Mouse (Mus musculus) MEL-GATA-1-ER (cell line): Measurements from ENCODE around the gene Kalrn.

Experiments used
- DNase-seq: peaks from one replicate; pipeline ENCODE4 v3.0.0-alpha.2; 2012; ENCODE audit warnings: low read depth; ENCODE audit errors: extremely low read depth

The Kalrn gene

GRCm38 (mm10) chr16:34355547-34355946 is 217.8 kb downstream of the Kalrn start:
- no peak for DNase-seq

GRCm38 (mm10) chr16:34354042-34354441 is 219.3 kb downstream of the Kalrn start:
- DNase-seq, result no peak

- DNase-seq, result no peak
Observed at GRCm38 (mm10) chr16:34352747-34353146, 220.6 kb downstream of the Kalrn start.

- DNase-seq, result no peak
Observed at GRCm38 (mm10) chr16:34351575-34352150, 221.7 kb downstream of the Kalrn start.

- no peak for DNase-seq
Observed at GRCm38 (mm10) chr16:34347574-34347973, 225.8 kb downstream of the Kalrn start.

- no peak for DNase-seq
Observed at GRCm38 (mm10) chr16:34344895-34345876, 228.1 kb downstream of the Kalrn start.

- DNase-seq, result no peak
Observed at GRCm38 (mm10) chr16:34343968-34344367, 229.4 kb downstream of the Kalrn start.

- no peak for DNase-seq
Observed at GRCm38 (mm10) chr16:34343161-34343560, 230.2 kb downstream of the Kalrn start.

GRCm38 (mm10) chr16:34342369-34343160 is 230.8 kb downstream of the Kalrn start:
- peak; percentile 92 for DNase-seq

- no peak for DNase-seq
Observed at GRCm38 (mm10) chr16:34334919-34335318, 238.4 kb downstream of the Kalrn start.

GRCm38 (mm10) chr16:34331630-34332029 is 241.7 kb downstream of the Kalrn start:
- no peak for DNase-seq

- DNase-seq, result no peak
Observed at GRCm38 (mm10) chr16:34329876-34330275, 243.5 kb downstream of the Kalrn start.

GRCm38 (mm10) chr16:34329431-34329873 is 243.9 kb downstream of the Kalrn start:
- no peak for DNase-seq

- DNase-seq, result no peak
Observed at GRCm38 (mm10) chr16:34327890-34328289, 245.4 kb downstream of the Kalrn start.

GRCm38 (mm10) chr16:34325869-34326268 is 247.5 kb downstream of the Kalrn start:
- no peak for DNase-seq

GRCm38 (mm10) chr16:34325161-34325560 is 248.2 kb downstream of the Kalrn start:
- DNase-seq, result no peak

GRCm38 (mm10) chr16:34324735-34325134 is 248.6 kb downstream of the Kalrn start:
- no peak for DNase-seq

GRCm38 (mm10) chr16:34323496-34323895 is 249.8 kb downstream of the Kalrn start:
- no peak for DNase-seq

- DNase-seq, result no peak
Observed at GRCm38 (mm10) chr16:34322546-34322945, 250.8 kb downstream of the Kalrn start.

GRCm38 (mm10) chr16:34321066-34321790 is 252.1 kb downstream of the Kalrn start:
- DNase-seq, result no peak
